Mouse (Mus musculus) gonadal fat pad, adult 2 months (tissue): ENCODE measurements around the gene Ppp4r3a. TPM values are rescaled to one million over a fixed set of nuclear protein-coding genes. Genes with fewer than 3 reads are reported as not detected.

Source experiments
- DNase-seq: peaks from one replicate; pipeline ENCODE4 v3.0.0-alpha.2; 2012; ENCODE audit warnings: low read depth
- polyA plus RNA-seq: library from polyadenylated mRNA; depleted of rRNA; stranded (reverse); fragments of >200 nt; gene quantifications from 2 replicates; pipeline ENCODE4 v1.2.3, GENCODE M21; 2012; rRNA removed

Ppp4r3a gene
- polyA plus RNA-seq, 1 experiment: 8.5 TPM

DNA sequence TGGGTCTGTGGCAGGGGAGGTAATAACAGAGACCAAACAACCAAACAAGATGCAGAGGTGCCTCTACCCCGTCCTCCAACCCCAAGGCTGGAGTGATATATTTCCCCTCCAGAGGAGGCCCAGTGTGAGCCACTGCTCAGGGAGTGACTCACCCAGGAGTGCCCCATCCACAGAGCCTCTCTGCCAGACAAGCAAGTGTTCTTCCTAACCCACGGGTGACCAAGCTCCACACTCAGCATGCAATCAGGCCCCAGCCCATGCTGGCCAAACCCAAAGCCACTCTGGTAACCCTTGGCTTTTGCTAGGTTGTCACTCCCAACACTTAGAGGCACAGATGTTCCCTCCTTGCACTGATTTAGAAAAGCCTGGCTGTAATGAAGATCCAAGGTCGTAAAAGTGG is 90.4 kb downstream of the Ppp4r3a start:
- DNase-seq: no peak

DNA sequence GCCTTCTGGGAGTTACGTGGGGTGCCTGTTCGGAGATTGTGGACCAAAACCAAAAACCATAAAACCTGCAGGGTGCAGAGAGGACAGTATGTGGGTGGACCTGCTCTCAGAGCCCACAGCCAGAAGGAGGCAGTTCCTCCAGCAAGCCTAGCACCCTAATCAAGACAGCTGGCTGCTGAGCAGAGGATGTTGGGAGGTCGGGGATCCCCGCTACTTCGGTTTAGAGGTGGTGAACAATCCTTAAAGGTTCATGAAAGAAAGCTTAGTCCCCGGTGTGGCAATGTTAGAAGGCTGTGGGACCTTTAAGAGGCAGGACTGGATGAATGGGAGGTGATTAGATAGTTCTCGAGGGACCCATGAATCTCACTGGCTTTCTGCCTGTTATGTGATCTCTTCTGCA is 91.0 kb downstream of the Ppp4r3a start:
- no peak for DNase-seq

DNA sequence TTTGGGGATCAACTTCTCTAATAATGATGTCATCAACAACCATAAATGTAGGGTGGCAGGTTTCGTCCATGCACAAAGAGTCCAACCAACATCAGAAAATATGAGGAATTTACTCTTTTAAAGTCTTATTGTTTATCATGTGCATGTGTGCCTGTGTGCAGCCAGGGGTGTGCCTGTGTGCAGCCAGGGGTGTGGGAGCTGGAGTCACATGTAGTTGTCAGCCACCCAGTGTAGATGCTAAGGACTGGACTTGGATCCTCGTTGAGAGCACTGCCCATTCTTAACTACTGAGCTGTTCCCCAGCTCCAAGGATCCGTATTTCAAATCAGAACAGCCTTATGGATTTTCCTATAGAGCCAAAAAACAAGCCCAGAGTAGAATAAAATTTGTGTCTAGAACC is 92.4 kb downstream of the Ppp4r3a start:
- no peak for DNase-seq

DNA sequence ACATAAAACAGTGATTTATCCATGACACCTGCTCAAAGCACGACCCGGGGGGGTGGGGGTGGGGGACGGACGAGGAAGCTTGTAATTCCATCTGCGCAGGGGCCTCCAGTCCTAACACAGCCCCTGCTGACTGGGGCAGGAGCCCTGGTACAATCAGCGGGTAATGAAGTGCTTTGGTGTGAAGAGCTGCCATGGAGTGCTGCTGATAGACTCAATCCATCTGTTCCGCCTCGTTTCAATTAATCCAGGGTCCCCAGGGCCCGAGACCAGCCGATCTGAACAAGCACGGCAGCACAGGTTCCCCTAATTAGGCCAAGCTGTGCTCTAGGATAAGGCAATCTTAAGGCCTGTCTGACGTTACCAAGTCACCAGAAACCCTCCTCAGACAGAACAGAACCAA is 93.2 kb downstream of the Ppp4r3a start:
- no peak for DNase-seq

DNA sequence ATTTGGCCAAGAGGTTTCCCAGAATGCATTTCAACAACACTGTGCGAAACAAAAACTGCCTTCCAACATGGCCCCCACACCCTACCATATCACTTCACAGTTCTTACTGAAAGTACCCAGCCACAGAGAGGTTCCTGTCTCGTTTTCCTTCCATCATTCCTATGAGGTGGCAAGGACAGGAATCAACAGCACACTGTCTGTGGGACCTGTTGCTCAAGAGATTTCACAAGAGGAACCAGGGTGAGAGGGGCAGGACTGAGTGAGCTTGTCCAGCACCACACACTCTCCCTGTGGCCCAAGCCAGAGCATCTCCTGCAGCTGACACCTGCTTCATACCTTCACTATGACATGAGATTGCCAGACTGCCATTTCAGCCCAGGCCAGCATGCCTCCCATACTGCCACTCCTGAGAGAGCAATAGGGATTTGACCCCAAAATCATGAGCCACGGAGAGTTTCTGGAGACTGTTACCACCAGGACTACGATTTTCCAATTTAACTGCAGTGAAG is 93.7 kb downstream of the Ppp4r3a start:
- peak; percentile 60 for DNase-seq

Other genes starting within 250 kb of the Ppp4r3a start
- gene Gpr68, start 175.5 kb downstream of the Ppp4r3a start, polyA plus RNA-seq: 1.2 and 1.6 TPM in 2 replicates
- 5.8 and 7.9 TPM in 2 replicates for gene Ccdc88c, start 54.6 kb downstream of the Ppp4r3a start, polyA plus RNA-seq